Comparison of ENCODE assay signal across 8 mouse cellular contexts in the genomic region with DNA sequence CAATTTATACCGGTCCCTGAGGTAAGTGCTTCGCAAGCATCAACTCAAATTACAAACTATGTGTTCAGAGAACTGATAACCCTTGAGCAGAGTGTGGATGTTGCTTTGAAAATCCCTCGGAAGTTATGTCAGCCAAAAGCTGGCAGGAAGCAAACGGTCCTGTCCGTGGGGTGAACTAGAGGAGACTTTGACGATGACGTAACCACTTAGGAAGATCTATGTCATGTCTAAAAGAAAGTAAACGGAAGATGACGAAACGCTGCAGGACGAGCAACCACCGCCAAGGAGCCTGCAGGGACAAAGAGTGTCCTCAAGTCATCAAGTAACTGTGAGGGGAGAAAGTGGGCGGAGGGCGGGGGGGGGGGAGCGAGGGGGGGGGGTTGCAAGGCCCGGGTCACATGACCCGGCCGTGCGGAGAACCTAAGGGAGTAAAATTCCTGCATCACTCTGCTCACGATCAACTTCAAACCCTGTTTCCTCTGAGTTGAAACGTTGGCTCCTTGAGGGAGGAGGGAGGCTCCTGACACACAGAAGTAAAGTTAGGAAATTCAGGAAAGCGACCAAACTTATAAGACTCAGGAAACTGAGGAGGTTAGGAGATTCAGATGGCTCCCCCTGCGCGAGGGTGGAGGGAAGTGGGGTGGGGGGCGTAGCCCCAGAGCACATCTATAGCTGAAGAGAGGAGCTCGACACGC. TPM values are rescaled to one million over a fixed set of nuclear protein-coding genes. Genes with fewer than 3 reads are reported as not detected.
DNase-seq lines count a peak whose midpoint lies in the region; ATAC-seq and TF ChIP-seq lines count a peak whose summit lies in the region.

No protein-coding gene starts in this region.

- WGBS in forebrain, embryonic 10.5 days = 7% methylated on average over 27 of the region's 27 CpGs
- 4% methylated on average over 26 of the region's 27 CpGs for WGBS in hindbrain, embryonic 16.5 days
- 1% methylated on average over 23 of the region's 27 CpGs for WGBS in liver, embryonic 14.5 days (ENCODE audit: insufficient replicate concordance)

- H3K9ac ChIP-seq in hindbrain, embryonic 16.5 days (ENCODE audit: low read depth, low read length) = peak overlapping the region; percentile 24; the same call in 1 of the 2 replicates
- H3K9ac ChIP-seq in liver, embryonic 14.5 days (replicated peaks) = peak overlapping the region; percentile 48

- H3K9me3 ChIP-seq in forebrain, embryonic 10.5 days = no peaks in the 10 kb centered on the region
- H3K9me3 ChIP-seq in hindbrain, embryonic 16.5 days (ENCODE audit: control insufficient read depth, low read length) = no peaks in the 10 kb centered on the region
- H3K9me3 ChIP-seq in liver, embryonic 14.5 days (ENCODE audit: control insufficient read depth, low read length) = no peaks in the 10 kb centered on the region

- TF ChIP-seq CTCF in Patski (IDR thresholded peaks at IDR 0.05) = no peak
- no peak for TF ChIP-seq CTCF in liver, embryonic 14.5 days (IDR thresholded peaks at IDR 0.05; ENCODE audit: low read depth)

- POLR2A ChIA-PET in Patski (lab: Charles Lee) = no interaction called here

- peak overlapping the region; percentile 80 for H3K27ac ChIP-seq in forebrain, embryonic 10.5 days
- H3K27ac ChIP-seq in hindbrain, embryonic 16.5 days (ENCODE audit: low read depth, low read length) = no peak overlapping the region
- H3K27ac ChIP-seq in liver, embryonic 14.5 days = no peak overlapping the region

- DNase-seq in CD4-positive helper T cell, adult 2 months (ENCODE audit: low read depth, low spot score) = peak; percentile 84
- DNase-seq in Patski (ENCODE audit: low read depth, low spot score) = no peak
- DNase-seq in forebrain, embryonic 10.5 days (ENCODE audit: extremely low spot score, low spot score) = peak; percentile 62
- peak in 1 of 3 experiments; percentile 58 for DNase-seq in liver, embryonic 14.5 days (ENCODE audit: low read depth in 3 of 3, low spot score in 3 of 3)
- peak; percentile 33 for DNase-seq in natural killer cell, adult 2 months (ENCODE audit: low spot score in 2 of 2)
- DNase-seq in layer of hippocampus, postnatal 10 days (ENCODE audit: low spot score in 2 of 2) = no peak

- H3K4me2 ChIP-seq in hindbrain, embryonic 16.5 days (ENCODE audit: low read length) = peak overlapping the region; percentile 60
- peak overlapping the region; percentile 74 for H3K4me2 ChIP-seq in liver, embryonic 14.5 days (ENCODE audit: low read depth)

- CTCF ChIA-PET in Patski (lab: Charles Lee) = no interaction called here

- H3K4me1 ChIP-seq in forebrain, embryonic 10.5 days = peaks cover 32% of the 10 kb centered on the region
- no peaks in the 10 kb centered on the region; the same call in 1 of the 2 replicates for H3K4me1 ChIP-seq in hindbrain, embryonic 16.5 days (ENCODE audit: control insufficient read depth, insufficient read depth, low read depth, low read length)
- H3K4me1 ChIP-seq in liver, embryonic 14.5 days (replicated peaks; ENCODE audit: control insufficient read depth in 2 of 2, insufficient read depth in 2 of 2, low read length in 1 of 2) = peaks cover 0 to 2% of the 10 kb centered on the region in 2 experiments; a peak in 1 of 4 replicates

- TF ChIP-seq EP300 in liver, embryonic 14.5 days (IDR thresholded peaks at IDR 0.05; ENCODE audit: low read depth) = no peak

- peak overlapping the region; percentile 55 for H3K4me3 ChIP-seq in forebrain, embryonic 10.5 days
- H3K4me3 ChIP-seq in hindbrain, embryonic 16.5 days (ENCODE audit: low read length) = peak overlapping the region; percentile 34
- H3K4me3 ChIP-seq in liver, embryonic 14.5 days (ENCODE audit: insufficient read depth in 1 of 2, low read depth in 2 of 2, low read length in 2 of 2) = peak overlapping the region; percentile 46 to 63

- ATAC-seq in Patski = peak; percentile 47
- ATAC-seq in hindbrain, embryonic 16.5 days = peak; percentile 56
- peak; percentile 49; the same call in 1 of the 2 replicates for ATAC-seq in liver, embryonic 14.5 days (ENCODE audit: insufficient read depth)
- no peak for ATAC-seq in cerebellum, adult (ENCODE audit: insufficient number of reproducible peaks, low FRiP score, low TSS enrichment)

- no peaks in the 10 kb centered on the region for H3K27me3 ChIP-seq in Patski
- H3K27me3 ChIP-seq in forebrain, embryonic 10.5 days (ENCODE audit: poor library complexity, severe bottlenecking) = peaks cover 17% of the 10 kb centered on the region
- H3K27me3 ChIP-seq in hindbrain, embryonic 16.5 days (replicated peaks; ENCODE audit: control insufficient read depth, insufficient read depth, low read length) = no peaks in the 10 kb centered on the region
- H3K27me3 ChIP-seq in liver, embryonic 14.5 days (ENCODE audit: control insufficient read depth, insufficient read depth, low read length) = no peaks in the 10 kb centered on the region

- no peaks in the 10 kb centered on the region for H3K36me3 ChIP-seq in forebrain, embryonic 10.5 days (replicated peaks)
- H3K36me3 ChIP-seq in hindbrain, embryonic 16.5 days (ENCODE audit: control insufficient read depth, insufficient read depth, low read length) = no peaks in the 10 kb centered on the region
- no peaks in the 10 kb centered on the region for H3K36me3 ChIP-seq in liver, embryonic 14.5 days (replicated peaks; ENCODE audit: control insufficient read depth, insufficient read depth, low read depth)

- in situ Hi-C loops in Patski (cut with MboI; ENCODE audit: low pct_unique_long_range_greater_than_20kb) = no loop called here

RNA-seq across cellular contexts. Expression of gene Cpsf6, which starts 13.5 kb away (rescaled TPM):
- 75.0 TPM for polyA plus RNA-seq in Patski (2021)
- polyA plus RNA-seq in forebrain, embryonic 10.5 days (2016; fragmentation: Nextera tagmentation; extraction: Ambion mirVana) = 243 and 253 TPM in 2 replicates
- polyA plus RNA-seq in hindbrain, embryonic 16.5 days (2015; fragmentation: Nextera tagmentation; extraction: Ambion mirVana) = 111 and 128 TPM in 2 replicates
- 22.8 and 27.5 TPM in 2 replicates for polyA plus RNA-seq in liver, embryonic 14.5 days (2012; rRNA removed)
- polyA plus RNA-seq in liver, embryonic 14.5 days (2014; fragmentation: Nextera tagmentation; extraction: Ambion mirVana) = 51.7 and 54.5 TPM in 2 replicates
- 100 to 1,000 TPM; 116 to 122 TPM for total RNA-seq in layer of hippocampus, postnatal 10 days (2021)

Comparison
In these comparisons a context has a peak if more than half of its experiments do, and no peak if none do; other contexts are left out.
1. DNase-seq: peak in CD4-positive helper T cell, adult 2 months (single experiment), forebrain, embryonic 10.5 days (single experiment) and natural killer cell, adult 2 months (2 of 2); none in Patski (single experiment) and layer of hippocampus, postnatal 10 days (0 of 2).
2. Peak in every context shown above with its lines, with median percentiles within 50 percentile points of each other: H3K4me3 ChIP-seq.